Mouse (Mus musculus) liver, adult (tissue): ENCODE measurements around the gene Spen.

Experiments used
- GATA4 ChIP-seq: IDR thresholded peaks from 2 replicates; pipeline ENCODE4 v1.6.1; 2014; ENCODE audit warnings: mild to moderate bottlenecking, low read length; ENCODE audit not compliant: insufficient replicate concordance

The Spen gene

DNA sequence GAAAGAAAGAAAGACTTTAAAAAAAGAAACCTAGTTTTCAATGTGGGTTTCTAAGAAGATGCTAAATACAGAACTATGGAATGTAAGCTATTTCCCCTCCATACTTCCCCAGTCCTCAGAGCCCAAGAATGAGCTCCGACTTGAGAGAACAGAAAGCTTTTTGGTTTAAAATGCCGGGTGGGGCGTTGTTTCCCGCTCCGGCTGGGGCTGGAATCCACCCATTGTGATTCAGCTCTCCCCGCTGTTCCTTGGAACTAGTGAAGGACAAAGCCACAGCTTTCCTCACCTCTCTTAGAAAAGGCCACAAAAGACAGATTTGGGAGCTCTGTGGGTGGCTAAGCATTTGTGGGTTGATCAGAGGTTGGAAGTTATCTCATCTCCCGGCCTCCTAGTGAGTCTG is 26.9 kb upstream of the Spen start:
- TF ChIP-seq GATA4: no peak

DNA sequence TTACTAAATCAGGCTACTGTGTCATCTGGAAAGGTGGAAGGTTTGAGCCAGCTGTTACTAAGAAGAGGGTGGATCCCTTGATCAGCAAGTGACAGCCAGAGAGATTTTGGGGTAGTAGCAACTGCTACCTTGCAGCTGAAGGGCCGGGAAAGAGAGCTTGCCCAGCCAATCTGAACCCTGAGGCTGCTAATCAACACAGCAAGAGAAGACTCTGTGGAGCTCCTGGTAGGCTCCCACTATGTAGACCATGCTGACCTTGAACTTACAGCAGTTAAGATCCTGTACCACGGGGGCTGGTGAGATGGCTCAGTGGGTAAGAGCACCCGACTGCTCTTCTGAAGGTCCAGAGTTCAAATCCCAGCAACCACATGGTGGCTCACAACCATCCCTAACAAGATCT is 26.3 kb upstream of the Spen start:
- no peak for TF ChIP-seq GATA4

DNA sequence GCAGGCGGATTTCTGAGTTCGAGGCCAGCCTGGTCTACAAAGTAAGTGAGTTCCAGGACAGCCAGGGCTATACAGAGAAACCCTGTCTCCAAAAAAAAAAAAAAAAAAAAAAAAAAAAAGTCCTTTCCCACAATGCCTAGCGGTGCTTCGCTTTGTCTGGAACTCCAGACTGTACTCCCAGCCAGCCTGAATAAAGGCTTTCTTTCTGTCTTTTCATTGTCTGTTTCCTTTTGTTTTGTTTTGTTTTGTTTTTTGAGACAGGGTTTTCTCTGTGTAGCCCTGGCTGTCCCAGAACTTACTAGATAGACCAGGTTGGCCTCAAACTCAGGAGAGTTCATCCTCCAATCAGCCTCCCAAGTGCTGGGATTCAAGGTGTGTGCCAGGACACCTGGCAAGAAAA is 25.8 kb upstream of the Spen start:
- TF ChIP-seq GATA4: no peak

DNA sequence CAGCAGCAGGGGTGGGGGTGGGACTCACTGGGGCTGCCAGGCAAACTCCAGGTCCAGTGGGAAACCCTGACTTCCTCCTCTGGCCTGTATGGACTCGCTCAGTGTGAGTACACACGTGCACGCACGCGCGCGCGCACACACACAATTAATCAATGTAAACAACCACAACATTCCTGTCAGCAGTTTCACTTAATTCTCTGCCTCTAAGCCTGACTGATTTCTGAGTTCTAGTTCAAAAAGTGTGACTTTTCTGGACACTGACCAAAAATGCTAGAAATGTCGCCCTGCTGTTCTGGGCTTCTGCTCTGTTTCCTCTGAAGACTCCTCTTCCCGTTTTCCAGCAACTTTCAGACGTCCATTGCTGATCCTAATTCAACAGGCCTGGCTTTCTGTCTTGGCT is 23.9 kb upstream of the Spen start:
- TF ChIP-seq GATA4: no peak

DNA sequence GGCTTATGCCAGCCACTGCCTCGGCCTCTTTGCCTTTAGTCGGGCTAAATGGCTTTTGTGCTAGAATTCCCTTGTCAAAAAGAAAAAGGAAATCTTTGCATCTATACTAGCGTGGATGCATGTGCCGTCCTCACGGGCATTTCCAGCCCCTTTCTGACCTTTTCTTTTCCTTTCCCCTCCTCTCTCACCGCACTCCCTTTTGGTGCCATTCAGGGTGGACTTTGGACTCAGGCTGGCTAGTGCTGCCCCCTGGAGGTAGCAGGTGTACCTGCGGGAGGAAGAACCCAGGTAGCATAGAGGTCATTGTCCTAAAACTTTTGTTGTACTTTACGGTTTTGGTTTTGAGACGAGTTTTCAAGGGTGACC is 21.5 kb upstream of the Spen start:
- TF ChIP-seq GATA4: no peak

DNA sequence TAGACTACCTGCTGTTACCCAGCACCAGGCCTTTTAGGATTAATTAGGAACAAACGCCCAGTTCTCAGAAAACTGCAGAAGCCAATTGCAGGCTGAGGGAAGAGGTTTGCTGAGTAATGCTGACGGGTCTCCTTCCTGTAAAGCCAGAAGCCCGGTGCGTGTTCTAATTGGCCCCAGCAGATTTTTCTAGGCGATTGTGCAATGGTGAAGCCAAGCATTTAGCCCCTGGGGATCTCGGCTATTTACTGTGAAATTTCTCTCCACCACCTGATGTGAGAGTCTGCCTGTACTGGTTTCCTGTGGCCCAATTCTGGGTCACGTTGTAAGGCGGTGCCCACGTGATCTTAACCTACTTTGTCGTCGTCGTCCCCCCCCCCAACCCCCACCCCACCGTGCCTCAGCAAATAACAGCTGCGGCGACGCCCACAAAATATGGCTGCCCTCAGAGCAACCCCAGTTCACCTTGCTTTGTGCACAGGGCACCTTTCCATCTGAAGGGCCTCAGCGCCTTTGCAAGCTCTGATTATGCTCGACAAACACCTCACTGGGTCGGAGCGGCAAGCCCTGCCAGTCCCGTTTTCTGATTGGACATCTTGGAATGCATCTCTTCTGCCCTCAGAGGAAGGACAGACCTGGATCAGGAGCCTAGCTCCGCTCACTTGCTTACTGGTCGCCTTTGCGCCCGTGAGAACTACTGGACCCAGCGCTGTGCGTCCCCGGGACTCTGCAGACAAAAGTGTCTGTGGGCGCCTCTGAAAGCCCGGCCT is 20.9 kb upstream of the Spen start:
- no peak for TF ChIP-seq GATA4

DNA sequence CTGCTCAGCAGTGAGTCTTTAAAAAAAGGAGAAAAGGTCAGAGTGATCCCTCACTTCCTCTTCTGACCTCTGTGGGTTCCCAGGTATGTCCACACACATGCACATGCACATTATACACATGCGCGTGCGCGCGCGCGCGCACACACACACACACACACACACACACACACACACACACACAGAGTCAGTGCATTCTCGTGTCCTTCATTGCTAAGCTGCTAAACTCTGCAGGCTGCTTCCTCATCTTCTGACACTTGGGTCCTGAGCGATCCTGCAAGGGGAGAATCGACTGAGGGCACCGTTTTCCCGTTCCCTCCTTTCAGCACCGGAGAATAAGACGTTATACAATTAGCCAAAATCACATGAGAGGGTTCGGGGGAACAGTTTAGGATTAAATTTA is 20.3 kb upstream of the Spen start:
- TF ChIP-seq GATA4: no peak

DNA sequence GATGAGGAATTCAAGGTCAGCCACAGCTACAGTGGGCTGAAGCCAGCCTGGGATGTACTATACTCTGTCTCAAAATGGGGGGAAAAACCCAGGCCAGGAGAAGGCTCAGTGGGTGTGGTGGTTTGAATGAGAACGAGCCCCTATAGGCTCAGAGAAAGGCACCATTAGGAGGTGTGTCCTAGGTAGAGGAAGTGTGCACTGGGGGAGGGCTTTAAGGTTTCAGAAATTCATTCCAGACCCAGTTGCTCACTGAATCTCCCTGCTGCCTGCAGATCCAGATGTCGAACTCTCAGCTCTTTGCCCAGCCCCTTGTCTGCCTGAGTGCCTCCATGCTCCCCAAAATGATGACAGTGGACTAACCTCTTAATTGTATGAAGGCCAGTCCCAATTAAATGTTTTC is 14.1 kb upstream of the Spen start:
- no peak for TF ChIP-seq GATA4

DNA sequence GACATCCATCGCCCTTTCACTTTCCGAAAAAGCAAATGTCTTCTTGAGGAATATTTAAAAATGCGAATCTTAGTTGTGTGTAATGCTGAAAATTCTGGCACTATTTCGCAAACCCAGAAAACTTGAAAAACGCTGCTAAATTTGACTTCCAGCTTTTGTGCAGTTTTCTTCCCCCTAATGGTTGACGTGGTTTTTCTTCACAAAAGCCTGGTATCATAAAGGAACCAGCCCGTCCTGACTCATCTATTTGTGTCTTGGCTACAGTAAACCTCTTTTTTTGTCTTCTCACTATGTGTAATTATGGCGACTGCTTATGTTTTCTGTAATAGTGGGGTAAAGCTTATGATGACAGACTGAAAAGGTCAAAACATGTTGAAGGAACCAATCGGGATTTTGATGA is 8.9 kb upstream of the Spen start:
- no peak for TF ChIP-seq GATA4

DNA sequence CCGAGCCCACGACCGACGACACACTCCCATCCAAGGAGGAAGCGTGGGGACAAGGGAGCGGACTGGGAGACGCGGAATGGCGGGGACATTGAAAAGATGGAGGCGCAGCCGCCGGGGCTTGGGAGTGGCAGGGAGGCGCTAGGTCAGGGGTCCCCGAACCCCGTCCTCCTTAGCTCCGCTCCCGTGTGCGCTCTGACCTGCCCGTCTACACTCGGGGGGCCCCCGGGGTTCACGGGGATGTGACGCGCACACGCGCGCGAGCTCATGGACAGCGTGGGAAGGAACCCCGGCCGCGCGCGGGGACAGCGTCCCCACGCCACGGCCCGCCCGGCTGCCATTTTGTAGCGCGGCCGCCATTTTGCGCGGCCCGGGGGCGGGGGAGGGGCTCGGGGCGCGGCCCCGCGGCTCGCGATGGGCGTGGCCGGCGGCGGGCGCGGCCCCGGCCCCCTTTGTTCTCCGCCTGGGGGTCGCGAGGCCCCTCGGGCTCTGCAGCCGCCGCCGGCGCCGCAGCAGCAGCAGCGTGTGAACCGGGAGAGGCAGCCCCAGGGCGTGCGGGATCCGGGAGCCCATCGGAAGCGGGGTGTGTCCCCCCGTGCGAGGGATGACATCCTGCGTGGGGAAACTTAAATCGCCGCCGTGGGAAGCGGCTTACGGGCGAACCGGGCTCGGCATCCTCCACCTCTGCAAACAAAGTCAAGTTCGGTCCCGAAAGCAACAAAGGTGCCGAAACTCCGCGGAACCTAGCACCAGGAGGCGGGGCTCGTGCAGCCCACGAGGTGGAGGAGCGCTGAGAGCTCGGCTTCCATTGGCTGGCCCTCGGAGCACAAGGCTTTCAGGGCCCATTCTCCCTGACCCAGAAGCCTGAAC is 8.2 kb upstream of the Spen start:
- TF ChIP-seq GATA4: no peak

DNA sequence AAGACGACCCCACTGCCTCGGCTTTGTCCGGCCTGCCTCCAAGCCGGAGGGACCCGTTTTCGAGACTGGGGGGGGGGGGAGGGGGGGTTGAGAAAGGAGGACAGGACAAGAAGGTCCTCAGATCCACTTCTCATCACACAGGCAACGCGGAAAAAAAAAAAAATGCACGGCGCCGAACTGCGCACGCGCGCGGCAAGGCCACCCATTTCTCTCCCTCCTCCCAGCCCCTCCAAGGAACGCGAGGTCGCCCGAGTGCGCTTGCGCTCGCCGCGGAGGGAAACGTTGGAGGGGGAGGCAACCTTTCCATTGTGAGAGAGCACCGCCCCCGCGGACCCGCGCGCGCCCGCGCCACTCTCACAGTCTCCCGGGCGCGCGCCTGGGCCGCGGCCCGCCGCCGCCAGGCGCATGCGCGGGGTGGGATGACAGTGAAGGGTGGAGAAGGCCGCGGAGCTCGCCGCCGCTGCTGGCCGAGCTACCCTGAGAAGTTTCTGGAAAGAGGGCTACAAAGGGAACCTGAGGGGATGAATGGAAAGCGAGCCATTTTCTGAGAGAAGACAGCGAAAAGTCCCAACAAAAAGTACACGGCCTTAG is 7.4 kb upstream of the Spen start:
- no peak for TF ChIP-seq GATA4

DNA sequence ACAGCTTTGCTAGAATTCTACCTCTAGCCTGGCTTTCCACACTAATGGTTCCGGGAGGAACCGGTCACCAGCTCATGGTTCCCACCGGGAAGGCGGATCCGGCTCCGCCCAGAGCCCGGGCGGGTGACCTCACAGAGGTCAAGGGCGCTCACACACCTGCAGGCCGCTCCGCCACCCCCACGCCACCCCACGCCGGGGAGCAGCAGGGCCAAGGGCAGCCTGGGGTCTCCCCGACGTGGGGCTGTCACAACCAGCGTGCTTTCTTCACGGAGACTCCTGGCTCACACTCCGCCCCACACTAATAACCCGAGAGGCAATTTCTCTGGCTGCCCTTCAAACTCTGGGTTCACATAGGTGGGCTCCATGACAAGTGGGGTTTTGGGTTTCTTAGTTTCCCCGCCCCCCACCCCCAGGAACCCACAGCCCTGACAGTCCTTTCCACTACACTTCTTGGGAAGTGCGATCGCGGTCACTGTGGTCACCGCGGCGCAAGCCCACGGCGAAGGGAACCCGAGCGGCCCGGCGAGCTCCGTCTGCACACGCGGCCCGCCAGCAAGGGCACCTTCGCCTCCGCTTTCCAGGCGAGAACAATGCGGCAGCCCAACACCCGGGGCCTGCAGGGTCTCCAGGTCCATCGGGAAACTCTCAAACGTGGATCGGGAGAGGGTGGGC is 6.8 kb upstream of the Spen start:
- TF ChIP-seq GATA4: no peak

DNA sequence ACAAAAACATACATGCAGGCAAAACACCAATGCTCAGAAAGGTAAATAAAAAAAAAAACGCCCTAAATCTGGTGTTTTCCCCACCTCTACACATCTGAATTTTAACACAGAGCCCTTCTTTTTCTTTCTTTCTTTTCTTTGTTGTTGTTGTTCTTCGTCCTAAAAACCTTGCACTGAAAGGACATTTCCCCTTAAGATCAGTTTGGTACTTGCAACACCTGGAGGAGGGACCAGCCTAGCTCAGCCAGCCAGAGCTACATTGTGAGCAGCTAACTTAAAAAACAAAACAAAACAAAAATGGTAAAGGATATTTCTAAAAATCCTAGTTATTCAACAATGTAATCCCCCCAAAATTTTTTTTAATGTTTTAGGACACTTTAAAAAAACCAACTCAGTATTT is 6.1 kb upstream of the Spen start:
- no peak for TF ChIP-seq GATA4

DNA sequence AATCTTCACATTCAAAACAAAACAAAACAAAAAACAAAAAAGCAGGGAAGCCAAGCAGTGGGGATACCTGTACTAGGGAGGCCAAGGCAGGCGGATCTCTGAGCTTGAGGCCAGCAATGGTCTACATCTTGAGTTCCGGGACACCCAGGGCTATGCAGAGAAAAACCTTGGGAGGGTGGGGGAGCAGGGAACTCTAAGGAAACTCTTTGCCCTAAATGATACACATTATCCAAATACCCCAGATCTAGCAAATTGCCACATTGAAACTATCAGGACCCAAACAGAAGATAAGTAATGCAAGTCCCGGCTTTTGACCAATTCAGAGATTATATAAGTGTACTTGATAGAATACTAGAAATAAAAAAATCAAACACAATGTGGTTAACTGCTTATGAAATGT is 5.2 kb upstream of the Spen start:
- no peak for TF ChIP-seq GATA4

DNA sequence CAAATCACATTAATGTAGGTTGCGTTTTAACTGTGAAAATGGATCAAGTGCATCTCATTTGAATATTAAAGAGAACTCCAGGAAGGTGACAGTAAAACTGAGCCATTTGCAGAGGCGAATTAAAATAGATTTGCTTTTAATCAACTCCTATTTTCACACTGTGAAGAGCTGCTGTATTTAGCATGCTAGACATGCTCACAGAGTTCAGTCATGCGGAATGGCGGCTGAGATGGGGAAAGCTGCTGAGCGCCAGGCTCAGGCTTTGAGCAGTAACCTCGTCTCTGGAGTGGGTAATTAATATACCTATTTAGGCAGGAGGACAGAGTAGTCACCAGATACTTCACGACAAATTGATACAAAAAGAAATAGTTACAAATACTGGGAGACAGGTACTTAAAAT is 3.5 kb upstream of the Spen start:
- no peak for TF ChIP-seq GATA4

DNA sequence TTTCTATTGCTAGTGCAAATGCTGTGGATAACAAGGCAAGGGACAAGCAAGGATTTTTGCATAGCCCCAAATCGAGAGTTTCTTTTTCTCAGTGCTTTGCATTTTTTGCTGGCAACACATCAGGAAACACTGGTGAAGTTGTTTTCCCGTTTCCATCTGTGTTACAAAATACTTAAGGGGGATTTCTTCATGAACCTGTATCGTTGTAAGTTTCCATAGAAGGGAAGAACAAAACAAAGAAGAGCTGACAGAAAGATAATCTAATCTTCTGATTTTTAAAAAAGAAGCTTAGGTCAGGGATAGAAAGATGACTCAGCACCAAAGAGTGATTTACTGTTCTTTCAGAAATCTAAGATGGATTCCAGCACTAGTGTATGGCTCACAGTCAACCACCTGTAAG is 2.4 kb upstream of the Spen start:
- no peak for TF ChIP-seq GATA4
